Mouse (Mus musculus): ENCODE measurements at regions not wholly inside any gene's neighbourhood (a gene's known extent, or its start where the extent isn't known, plus 50 kb on each side); places are given as distances from the start of the nearest gene placed in this dataset.

GRCm38 (mm10) chr4:53228444-53228843 lies 68.7 kb upstream of the Abca1 start:
- TF ChIP-seq POLR2A (IDR thresholded peaks at IDR 0.05; ENCODE audit: insufficient read depth, low read depth, low read length) (no peak), CTCF (IDR thresholded peaks at IDR 0.05; ENCODE audit: insufficient read depth, low read depth, low read length) (no peak)

All from olfactory bulb, adult 2 months (tissue).